Mouse (Mus musculus) Patski (cell line): ENCODE results near the gene Rin3. TPM values are rescaled to one million over a fixed set of nuclear protein-coding genes. Genes with fewer than 3 reads are reported as not detected.
A peak's percentile ranks its signal among the peaks of the same experiment; 100 is the strongest.

ENCODE experiments used
- ATAC-seq: fragments of 100-300 bp; one replicate; pipeline ENCODE4 v1.8.0; 2021
- CTCF ChIA-PET: fragments of 350-600 bp; sonication (Branson Sonifier 250); formaldehyde crosslinking; loops from one replicate; lab custom pipeline; 2022; ENCODE audit warnings: inconsistent platforms; lab: Charles Lee
- POLR2A ChIA-PET: fragments of 350-600 bp; sonication (Branson Sonifier 250); formaldehyde crosslinking; loops from one replicate; lab custom pipeline; 2022; ENCODE audit warnings: antibody characterized with exemption, inconsistent platforms; lab: Charles Lee
- DNase-seq: peaks from one replicate; pipeline ENCODE4 v3.0.0-alpha.2; 2011; ENCODE audit warnings: low read depth, low spot score
- H3K27me3 ChIP-seq: fragments of 371-371 bp; one replicate; pipeline ENCODE4 v1.5.1; 2021
- CTCF ChIP-seq: fragments of 100-300 bp; IDR thresholded peaks from one replicate; pipeline ENCODE4 v1.5.1; 2021
- in situ Hi-C: fragments of 300-500 bp; cut with MboI; formaldehyde crosslinking; loops from 3 replicates; pipeline ENCODE4 v1.11.1; 2018; ENCODE audit warnings: low pct_unique_long_range_greater_than_20kb, mixed read lengths
- polyA plus RNA-seq: library from polyadenylated mRNA; unstranded; gene quantifications from one replicate; pipeline ENCODE4 v1.2.3, GENCODE M21; 2021

Rin3 gene
- polyA plus RNA-seq, 1 experiment from 2014 or later: 31.6 TPM

DNA sequence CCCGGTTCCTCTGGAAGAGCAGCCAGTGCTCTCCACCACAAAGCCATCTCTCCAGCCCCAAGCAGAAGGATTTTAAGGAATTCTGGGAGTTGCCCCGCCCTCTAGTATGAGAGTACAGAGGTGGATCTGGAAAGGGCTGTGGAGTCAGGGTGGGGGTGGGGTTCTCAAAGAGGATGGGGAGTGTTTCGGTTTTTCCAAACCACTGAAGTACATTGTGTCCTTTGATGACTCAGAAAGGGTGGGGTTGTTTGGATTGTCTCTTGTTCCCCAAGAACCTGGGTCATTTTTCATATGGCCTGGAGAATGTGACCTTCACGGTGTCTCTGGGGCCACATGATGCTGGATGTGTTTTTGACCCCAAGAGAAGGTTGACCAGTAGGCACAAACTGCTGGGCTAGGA is 45.2 kb downstream of the Rin3 start:
- no peaks in the 10 kb centered on the region for H3K27me3 ChIP-seq
- POLR2A ChIA-PET: no interaction called here
- CTCF ChIA-PET: no interaction called here
- TF ChIP-seq CTCF: no peak
- ATAC-seq (no peak), DNase-seq (no peak)
- in situ Hi-C loops: no loop called here

DNA sequence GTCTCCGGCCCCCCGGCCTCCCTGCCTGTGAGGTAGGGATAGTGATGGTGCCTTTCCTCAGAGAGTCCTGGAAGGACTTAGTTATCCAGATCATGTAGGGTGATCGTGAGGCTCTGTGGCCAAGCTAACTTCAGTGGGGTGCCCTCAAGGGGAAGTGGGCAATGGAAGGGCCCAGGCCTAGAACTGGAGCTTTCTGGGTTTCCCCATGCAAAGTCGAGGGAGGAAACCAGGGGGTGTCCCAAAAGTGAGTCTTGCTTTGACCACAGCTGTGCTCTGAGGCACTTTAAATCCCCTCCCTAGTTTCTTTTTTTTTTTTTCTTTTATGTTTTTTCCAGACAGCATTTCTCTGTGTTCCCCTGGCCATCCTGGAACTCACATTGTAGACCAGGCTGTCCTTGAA is 47.3 kb downstream of the Rin3 start:
- in situ Hi-C loops: no loop called here
- ChIA-PET POLR2A (no interaction called here), CTCF (no interaction called here)
- DNase-seq: no peak
- TF ChIP-seq CTCF: no peak
- no peaks in the 10 kb centered on the region for H3K27me3 ChIP-seq
- no peak for ATAC-seq

DNA sequence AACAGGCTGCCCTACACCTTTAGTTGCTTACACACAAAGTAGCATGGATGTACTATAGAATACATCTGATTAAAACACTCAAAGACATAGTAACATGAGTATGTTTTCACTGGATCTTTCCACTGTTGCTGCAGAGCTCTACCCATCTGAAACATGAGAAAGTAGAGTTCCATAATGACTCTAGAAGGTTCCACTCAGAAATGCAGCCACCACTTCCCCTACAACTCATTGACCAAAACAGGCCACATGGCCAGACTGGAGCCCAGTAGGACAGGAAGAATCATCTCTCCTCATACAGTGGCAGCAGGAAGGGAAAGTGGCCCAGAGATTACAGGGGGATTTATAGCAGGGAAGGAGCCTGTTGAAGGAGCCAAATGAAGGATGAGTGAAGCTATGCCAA is 47.9 kb downstream of the Rin3 start:
- no peak for DNase-seq
- H3K27me3 ChIP-seq: no peaks in the 10 kb centered on the region
- no peak for TF ChIP-seq CTCF
- POLR2A ChIA-PET: no interaction called here
- CTCF ChIA-PET: no interaction called here
- in situ Hi-C loops: no loop called here
- ATAC-seq: no peak

DNA sequence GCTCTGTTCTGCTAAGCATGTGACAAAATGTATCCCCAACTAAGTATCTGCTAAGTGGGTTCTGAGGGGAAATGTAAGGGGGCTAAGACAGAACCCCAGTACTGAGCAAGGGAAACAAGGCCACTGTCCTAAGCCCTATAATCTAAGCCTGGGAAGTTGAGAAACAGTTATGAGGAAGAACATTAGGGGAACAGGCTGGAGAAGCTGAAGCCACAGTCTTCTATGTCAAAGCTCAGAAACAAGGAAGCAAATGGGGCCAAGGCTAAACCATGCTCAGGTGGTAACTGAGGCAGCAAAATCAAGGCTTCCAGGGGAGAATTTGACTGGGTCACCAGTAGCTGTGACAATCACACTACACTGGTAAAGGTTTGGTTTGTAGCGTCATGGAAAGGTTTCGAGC is 50.3 kb downstream of the Rin3 start:
- H3K27me3 ChIP-seq: no peaks in the 10 kb centered on the region
- TF ChIP-seq CTCF: no peak
- no peak for DNase-seq
- POLR2A ChIA-PET: no interaction called here
- in situ Hi-C loops: no loop called here
- CTCF ChIA-PET: no interaction called here
- ATAC-seq: no peak

DNA sequence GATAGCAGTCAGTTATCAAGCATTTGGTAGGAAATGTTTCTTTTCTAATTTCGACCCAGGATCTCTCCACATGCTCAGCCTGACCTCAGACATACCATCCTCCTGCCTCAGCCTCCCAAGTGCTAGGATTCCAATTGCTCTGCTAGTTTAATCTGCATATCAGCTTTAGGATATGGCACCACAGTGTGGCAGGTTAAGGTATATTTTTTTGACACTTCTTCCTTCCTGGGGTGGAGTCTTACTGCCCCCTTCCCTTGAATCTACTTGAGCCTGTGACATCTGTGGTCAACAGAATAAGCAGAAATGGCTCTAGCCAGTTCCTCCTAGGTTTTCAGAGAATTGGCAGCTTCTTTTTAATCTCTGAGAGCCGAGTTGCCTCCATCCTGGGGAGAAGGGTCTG is 56.2 kb downstream of the Rin3 start:
- no peak for ATAC-seq
- POLR2A ChIA-PET: no interaction called here
- CTCF ChIA-PET: no interaction called here
- no peak for DNase-seq
- peak; percentile 47 for TF ChIP-seq CTCF
- no peaks in the 10 kb centered on the region for H3K27me3 ChIP-seq
- in situ Hi-C loops: no loop called here

DNA sequence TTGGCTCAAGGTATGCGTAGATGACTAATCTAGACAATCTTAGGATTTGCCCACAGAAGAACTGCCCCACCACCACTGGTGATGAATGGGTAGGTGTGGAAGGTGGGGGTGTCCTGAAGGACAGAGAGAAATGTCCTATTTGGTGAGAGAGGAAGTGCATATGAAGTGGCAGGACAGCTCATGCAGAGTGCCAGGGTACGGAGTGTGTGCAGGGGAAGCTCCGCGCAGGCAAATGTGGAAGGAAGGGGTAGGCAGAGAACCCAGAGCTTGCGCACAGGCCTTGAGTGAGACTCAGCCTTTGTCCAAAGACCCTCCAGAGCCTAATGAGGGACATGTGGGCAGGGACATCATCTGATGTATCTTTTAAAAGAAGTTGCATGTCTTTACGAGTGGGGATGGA is 57.6 kb downstream of the Rin3 start:
- ATAC-seq: no peak
- POLR2A ChIA-PET: no interaction called here
- no peaks in the 10 kb centered on the region for H3K27me3 ChIP-seq
- in situ Hi-C loops: no loop called here
- CTCF ChIA-PET: no interaction called here
- TF ChIP-seq CTCF: no peak
- DNase-seq: no peak

DNA sequence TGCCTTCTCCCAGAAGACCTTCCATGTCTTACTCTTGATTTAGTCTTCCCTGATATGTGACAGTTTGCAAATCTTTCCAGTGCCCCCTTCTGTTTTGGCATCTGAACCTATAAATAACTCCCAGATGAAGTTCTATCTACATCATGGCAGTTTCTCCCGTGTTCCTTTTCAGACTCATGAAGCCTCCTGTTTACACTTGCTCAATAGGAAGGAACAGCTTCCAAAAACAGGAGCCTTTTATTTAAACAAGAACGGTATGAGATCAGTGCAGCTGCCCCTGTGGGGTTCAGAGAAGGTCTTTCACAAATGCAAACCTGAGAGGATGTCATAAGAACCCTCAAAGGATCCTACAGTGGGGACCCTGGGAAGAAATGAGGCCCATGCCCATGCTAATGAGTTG is 59.3 kb downstream of the Rin3 start:
- DNase-seq (no peak), ATAC-seq (no peak)
- CTCF ChIA-PET: interaction anchor here (1.4 kb wide), 1 partner anchor 194 kb away, joined by 4 read pairs; no protein-coding TSS in a partner anchor
- in situ Hi-C loops: no loop called here
- TF ChIP-seq CTCF: no peak
- POLR2A ChIA-PET: no interaction called here
- no peaks in the 10 kb centered on the region for H3K27me3 ChIP-seq

DNA sequence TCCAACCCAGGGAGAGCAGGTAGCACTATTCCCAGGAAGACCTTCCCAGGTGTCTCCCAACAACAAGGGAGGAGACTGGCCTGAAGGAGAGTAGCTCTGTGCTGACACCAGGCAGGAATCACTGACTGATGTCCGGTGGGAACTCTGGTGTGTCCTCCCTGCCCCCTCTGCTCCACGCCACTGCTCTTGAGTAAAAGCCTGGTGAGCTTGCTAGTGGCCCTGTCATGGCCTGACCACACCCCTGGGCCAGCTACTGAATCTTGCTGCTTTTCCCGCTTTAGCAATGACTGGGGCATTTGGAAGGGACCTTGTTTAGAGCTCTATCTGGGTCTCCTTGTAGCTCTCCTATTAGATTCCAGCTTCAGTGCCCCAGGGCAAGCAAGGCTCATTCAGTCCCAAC is 59.8 kb downstream of the Rin3 start:
- in situ Hi-C loops: no loop called here
- DNase-seq (no peak), ATAC-seq (no peak)
- ChIA-PET POLR2A (interaction anchor here (0.6 kb wide), 1 partner anchor 187 kb away, joined by 5 read pairs; no protein-coding TSS in a partner anchor), CTCF (interaction anchor here (0.9 to 1.4 kb wide), 2 partner anchors 194 to 361 kb away, joined by 4 read pairs; no protein-coding TSS in a partner anchor)
- no peak for TF ChIP-seq CTCF
- no peaks in the 10 kb centered on the region for H3K27me3 ChIP-seq

DNA sequence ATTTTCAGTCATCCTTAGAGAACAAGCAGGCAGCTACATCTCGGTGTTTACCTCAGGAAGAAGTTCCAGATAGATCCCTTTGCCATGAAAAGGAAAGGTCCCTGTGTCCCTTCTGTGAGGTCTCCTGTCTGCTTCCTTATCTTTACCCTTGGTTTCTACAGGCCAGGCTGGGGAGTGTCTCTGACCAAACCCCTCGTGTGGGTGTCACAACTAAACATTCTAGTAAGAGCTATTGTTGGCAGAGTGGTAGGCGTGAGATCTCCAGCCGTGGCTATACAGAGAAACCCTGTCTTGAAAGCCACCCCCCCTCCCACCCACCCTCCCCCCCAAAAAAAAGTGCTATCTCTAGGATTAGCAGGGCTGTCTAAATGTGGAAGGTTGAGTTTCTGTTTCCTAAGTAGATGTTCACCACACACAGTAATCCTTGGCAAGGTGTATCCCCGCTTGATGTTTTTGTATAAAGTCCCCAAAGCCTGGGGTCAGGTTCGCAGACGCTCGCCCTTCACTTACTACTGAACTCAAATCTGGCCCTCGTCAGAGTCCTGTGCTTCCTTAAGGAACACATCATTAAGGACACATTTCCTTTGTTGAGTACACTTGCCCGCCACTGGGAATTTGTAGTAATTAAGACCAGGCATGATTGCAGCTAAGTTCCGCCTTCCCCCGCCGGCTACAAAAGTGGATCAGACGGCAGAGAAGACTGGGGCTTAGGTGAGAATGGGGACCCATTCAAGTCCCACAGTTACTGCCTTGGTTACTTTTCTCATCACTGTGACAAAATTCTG is 62.4 kb downstream of the Rin3 start:
- TF ChIP-seq CTCF: no peak
- CTCF ChIA-PET: interaction anchor here (1.0 kb wide), 1 partner anchor 72 kb away, joined by 3 read pairs; no protein-coding TSS in a partner anchor
- no peak for DNase-seq

DNA sequence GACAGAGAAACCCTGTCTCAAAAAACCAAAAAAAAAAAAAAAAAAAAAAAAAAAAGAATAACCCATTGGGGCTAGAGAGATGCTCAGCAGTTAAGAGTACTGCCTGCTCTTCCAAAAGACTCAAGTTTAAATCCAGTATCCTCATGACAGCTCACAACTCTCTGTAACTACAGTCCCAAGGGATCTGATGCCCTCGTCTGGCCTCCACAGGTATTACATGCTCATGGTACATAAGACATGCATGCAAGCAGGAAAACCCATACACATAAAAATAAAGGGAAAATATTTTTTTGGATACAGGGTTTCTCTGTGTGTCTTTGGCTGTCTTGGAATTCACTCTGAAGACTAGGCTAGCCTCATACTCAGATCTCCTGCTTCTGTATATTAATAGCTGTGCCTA is 63.7 kb downstream of the Rin3 start:
- ATAC-seq: no peak
- in situ Hi-C loops: no loop called here
- TF ChIP-seq CTCF: peak; percentile 77
- no peaks in the 10 kb centered on the region for H3K27me3 ChIP-seq
- DNase-seq: no peak
- POLR2A ChIA-PET: no interaction called here
- CTCF ChIA-PET: interaction anchor here (1.0 to 1.2 kb wide), 2 partner anchors 55 to 74 kb away, joined by 3 read pairs; no protein-coding TSS in a partner anchor

More for the DNA sequence above, 62.4 kb downstream of the Rin3 start:
- H3K27me3 ChIP-seq: no peaks in the 10 kb centered on the region
- no peak for ATAC-seq
- POLR2A ChIA-PET: no interaction called here
- in situ Hi-C loops: no loop called here

DNA sequence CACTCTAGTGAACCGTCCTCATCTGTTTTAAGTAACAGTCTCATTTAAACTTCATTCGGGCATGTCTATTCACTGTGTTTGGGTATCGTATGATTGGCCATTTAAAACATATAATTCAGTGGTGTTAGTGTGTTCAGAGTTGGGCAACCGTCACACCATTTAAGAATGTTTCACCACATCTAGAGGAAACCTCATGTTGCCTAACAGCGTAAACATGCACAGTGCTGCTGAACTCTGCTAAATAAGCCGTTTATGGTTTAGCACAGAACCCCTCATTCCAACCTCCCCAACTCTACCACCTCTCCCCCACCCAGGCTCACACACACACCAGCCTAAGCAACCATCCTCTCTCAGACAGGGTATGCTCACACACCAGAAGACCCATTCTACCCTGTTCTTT is 65.6 kb downstream of the Rin3 start:
- no peaks in the 10 kb centered on the region for H3K27me3 ChIP-seq
- CTCF ChIA-PET: no interaction called here
- POLR2A ChIA-PET: no interaction called here
- no peak for DNase-seq
- no peak for TF ChIP-seq CTCF
- ATAC-seq: no peak
- in situ Hi-C loops: no loop called here
